21 mouse cellular contexts compared by ENCODE assay signal in genomic region chr17:69472401-69472800, GRCm38 (mm10). TPM values are rescaled to one million over a fixed set of nuclear protein-coding genes. Genes with fewer than 3 reads are reported as not detected.
A peak's percentile ranks its signal among the peaks of the same experiment; 100 is the strongest.
DNase-seq lines count a peak whose midpoint lies in the region; ATAC-seq lines count a peak whose summit lies in the region.
"Had no signal": no experiment of that assay in that cellular context is flagged by ENCODE, and none has a peak within 500 bp of the region (broad histone marks: within the 10 kb centered on the region; RNA-seq: fewer than 3 reads in every experiment).

No protein-coding gene starts in this region.

- no peak overlapping the region for H3K27ac ChIP-seq in heart, embryonic 11.5 days (ENCODE audit: low read depth, low read length)

- H3K4me1 ChIP-seq in heart, embryonic 11.5 days (ENCODE audit: control insufficient read depth, insufficient read depth, low read length): no peaks in the 10 kb centered on the region

- H3K36me3 ChIP-seq in heart, embryonic 11.5 days (ENCODE audit: control insufficient read depth, insufficient read depth, low read length): no peaks in the 10 kb centered on the region
- H3K36me3 ChIP-seq: G1E had no signal

- 51% methylated on average over 9 of the region's 9 CpGs for WGBS in heart, embryonic 11.5 days (ENCODE audit: insufficient replicate concordance)

- no peak for ATAC-seq in heart, embryonic 11.5 days (replicated peaks; ENCODE audit: insufficient number of reproducible peaks, low FRiP score, low TSS enrichment)
- ATAC-seq: activated CD4-positive, CD25-positive, alpha-beta regulatory T cell, adult 4 months; CD4-positive, CD25-positive, alpha-beta regulatory T cell, adult 4 months; Patski had no signal

- H3K4me3 ChIP-seq in heart, embryonic 11.5 days (ENCODE audit: low read depth, low read length): no peak overlapping the region

- peak; percentile 67 for DNase-seq in heart, adult 11 months
- DNase-seq in 3T3-L1 (ENCODE audit: low read depth, low spot score): peak; percentile 57
- no peak for DNase-seq in natural killer cell, adult 2 months (ENCODE audit: low spot score in 2 of 2)
- DNase-seq: adrenal gland, adult 2 months; adrenal gland, adult 8-10 months; adrenal gland, postnatal 10 days; adrenal gland, postnatal 14 days; adrenal gland, postnatal 25 days; adrenal gland, postnatal 36 days; B cell, adult 2 months; cerebellum, adult 11 months; cerebellum, adult 11-12 months; cerebellum, adult 18-20 months; cerebellum, adult 2 months had no signal

- H3K4me2 ChIP-seq in heart, embryonic 11.5 days: no peak overlapping the region

- no peak overlapping the region for H3K9ac ChIP-seq in heart, embryonic 11.5 days (ENCODE audit: low read depth, low read length)

- H3K9me3 ChIP-seq in heart, embryonic 11.5 days (replicated peaks; ENCODE audit: control insufficient read depth, low read length): no peaks in the 10 kb centered on the region

- H3K27me3 ChIP-seq in heart, embryonic 11.5 days (ENCODE audit: control insufficient read depth, insufficient read depth, low read length): no peaks in the 10 kb centered on the region
- H3K27me3 ChIP-seq: CH12.LX had no signal

RNA-seq across cellular contexts. Expression of gene Akain1, which starts 33.3 kb away (rescaled TPM):
- not detected in 2 replicates for polyA plus RNA-seq in heart, embryonic 11.5 days (2014; fragmentation: Nextera tagmentation; extraction: Ambion mirVana)
- polyA plus RNA-seq: activated CD4-positive, CD25-positive, alpha-beta regulatory T cell, adult 4 months; adrenal gland, adult 2 months; C2C12; CD4-positive, CD25-positive, alpha-beta regulatory T cell, adult 4 months; G1E; Patski had no signal

Comparison
In these comparisons a context has a peak if more than half of its experiments do, and no peak if none do; other contexts are left out.
1. DNase-seq: peak in heart, adult 11 months (single experiment) and 3T3-L1 (single experiment); none in natural killer cell, adult 2 months (0 of 2).